Mouse (Mus musculus): ENCODE results near the gene Supt16. TPM values are rescaled to one million over a fixed set of nuclear protein-coding genes. Genes with fewer than 3 reads are reported as not detected.
A peak's percentile ranks its signal among the peaks of the same experiment; 100 is the strongest.

The Supt16 gene
- total RNA-seq, 2 experiments from 2014 or later: 22.9 to 30.3 TPM

- no peak for DNase-seq
Measured at GRCm38 (mm10) chr14:52146540-52146939, 50.7 kb downstream of the Supt16 start.

- DNase-seq: no peak
Measured at GRCm38 (mm10) chr14:52144165-52144564, 53.1 kb downstream of the Supt16 start.

GRCm38 (mm10) chr14:52141445-52142127 is 55.6 kb downstream of the Supt16 start:
- DNase-seq: no peak

GRCm38 (mm10) chr14:52140577-52141444 is 56.4 kb downstream of the Supt16 start:
- DNase-seq: no peak

GRCm38 (mm10) chr14:52133584-52133983 is 63.6 kb downstream of the Supt16 start:
- no peak for DNase-seq

GRCm38 (mm10) chr14:52124636-52125035 is 72.6 kb downstream of the Supt16 start:
- no peak for DNase-seq

- peak; percentile 72 for DNase-seq
Measured at GRCm38 (mm10) chr14:52123918-52124317, 73.3 kb downstream of the Supt16 start.

- no peak for DNase-seq
Measured at GRCm38 (mm10) chr14:52120169-52120568, 77.0 kb downstream of the Supt16 start.

GRCm38 (mm10) chr14:52118823-52119608 is 78.2 kb downstream of the Supt16 start:
- peak; percentile 47 for DNase-seq

GRCm38 (mm10) chr14:52118456-52118822 is 78.8 kb downstream of the Supt16 start:
- no peak for DNase-seq

GRCm38 (mm10) chr14:52117241-52117640 is 80.0 kb downstream of the Supt16 start:
- DNase-seq: no peak

GRCm38 (mm10) chr14:52114101-52114500 is 83.1 kb downstream of the Supt16 start:
- no peak for DNase-seq

Other genes starting within 250 kb of the Supt16 start
- gene Arhgef40, start 212.7 kb downstream of the Supt16 start, total RNA-seq (2021): 10 to 100 TPM; 40.7 to 55.7 TPM
- gene Tmem253, start 181.8 kb downstream of the Supt16 start, total RNA-seq (2021): 1 to 10 TPM in 1 of 2 experiments, under 1 TPM in 1; 0.85 to 1.0 TPM
- 10 to 100 TPM; 17.6 to 23.1 TPM for gene Zfp219, start 176.7 kb downstream of the Supt16 start, total RNA-seq (2021)
- not detected for gene Olfr221, start 155.0 kb downstream of the Supt16 start, total RNA-seq (2021)
- 100 to 1,000 TPM; 108 to 122 TPM for gene Hnrnpc, start 93.4 kb downstream of the Supt16 start, total RNA-seq (2021)
- gene Rpgrip1, start 86.7 kb downstream of the Supt16 start, total RNA-seq (2021): under 1 TPM; 0.12 to 0.56 TPM
- 10 to 100 TPM; 46.7 to 62.6 TPM for gene Chd8, start 60.4 kb upstream of the Supt16 start, total RNA-seq (2021)
- gene Tox4, start 81.7 kb upstream of the Supt16 start, total RNA-seq (2021): 10 to 100 TPM; 31.3 to 33.8 TPM
- gene Rab2b, start 82.1 kb upstream of the Supt16 start, total RNA-seq (2021): 1 to 10 TPM; 7.1 to 8.3 TPM
- gene Mettl3, start 107.7 kb upstream of the Supt16 start, total RNA-seq (2021): 10 to 100 TPM; 16.3 to 17.3 TPM
- gene Sall2, start 131.3 kb upstream of the Supt16 start, total RNA-seq (2021): 1 to 10 TPM; 3.1 to 5.0 TPM
- gene Olfr1513, start 159.0 kb upstream of the Supt16 start, total RNA-seq (2021): not detected
- gene Olfr1512, start 181.8 kb upstream of the Supt16 start, total RNA-seq (2021): not detected
- not detected for gene Olfr1511, start 200.0 kb upstream of the Supt16 start, total RNA-seq (2021)
- not detected for gene Olfr1510, start 217.0 kb upstream of the Supt16 start, total RNA-seq (2021)
- not detected for gene Olfr1509, start 245.6 kb upstream of the Supt16 start, total RNA-seq (2021)

All from gastrocnemius, postnatal 10 days (tissue).